Mouse (Mus musculus) kidney, adult 2 months (tissue): ENCODE measurements around the gene Slc25a30.

Experiments used
- CTCF ChIP-seq: fragments of 200-500 bp; conservative IDR thresholded peaks from 2 replicates; pipeline ENCODE4 v1.5.1; 2011; ENCODE audit warnings: low read depth, mild to moderate bottlenecking, control low read depth, low read length, moderate library complexity, mixed read lengths; ENCODE audit not compliant: insufficient read depth, insufficient read length
- POLR2A ChIP-seq: fragments of 200-500 bp; IDR thresholded peaks from one replicate; pipeline ENCODE4 v1.6.1; 2011; ENCODE audit warnings: low read depth, low read length, control low read depth

DNA sequence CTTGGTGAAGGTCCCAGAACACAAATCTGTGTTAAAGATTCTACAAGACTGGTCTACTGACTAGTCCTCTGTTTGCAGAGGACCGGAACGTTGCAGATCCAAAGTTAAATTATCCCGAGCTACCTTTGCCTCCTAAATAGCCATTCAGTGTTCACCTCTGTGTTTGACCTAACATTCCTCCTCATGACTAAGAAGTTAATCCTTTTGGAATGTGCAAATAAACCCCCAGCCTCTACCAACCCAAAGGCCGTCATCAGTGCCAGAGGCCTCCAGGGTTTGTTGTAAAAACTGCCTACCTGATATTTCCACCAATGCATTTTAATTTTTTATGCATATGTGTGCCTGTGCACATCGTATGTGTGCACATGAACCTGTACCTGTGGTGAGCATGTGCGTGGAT lies 7.5 kb upstream of the Slc25a30 start:
- TF ChIP-seq CTCF (no peak), POLR2A (no peak)
